Mouse (Mus musculus) monocyte, adult 5-6 weeks (primary cell): ENCODE data around the gene Fbxw7. TPM values are rescaled to one million over a fixed set of nuclear protein-coding genes. Genes with fewer than 3 reads are reported as not detected.

Source experiments
- ATAC-seq: fragments of 153-309, 156-312 bp; replicated peaks from 2 replicates; pipeline ENCODE4 v1.8.0; 2017; ENCODE audit warnings: mild to moderate bottlenecking; ENCODE audit not compliant: low TSS enrichment, insufficient number of reproducible peaks, severe bottlenecking, poor library complexity, low FRiP score
- total RNA-seq: library from RNA; stranded (forward); fragments of 200-1000, 200-491, 200-594 nt; gene quantifications from 3 replicates; pipeline ENCODE4 v1.2.3, GENCODE M21; 2017

Fbxw7 gene
- total RNA-seq, 1 experiment from 2014 or later, result 53.6 TPM

DNA sequence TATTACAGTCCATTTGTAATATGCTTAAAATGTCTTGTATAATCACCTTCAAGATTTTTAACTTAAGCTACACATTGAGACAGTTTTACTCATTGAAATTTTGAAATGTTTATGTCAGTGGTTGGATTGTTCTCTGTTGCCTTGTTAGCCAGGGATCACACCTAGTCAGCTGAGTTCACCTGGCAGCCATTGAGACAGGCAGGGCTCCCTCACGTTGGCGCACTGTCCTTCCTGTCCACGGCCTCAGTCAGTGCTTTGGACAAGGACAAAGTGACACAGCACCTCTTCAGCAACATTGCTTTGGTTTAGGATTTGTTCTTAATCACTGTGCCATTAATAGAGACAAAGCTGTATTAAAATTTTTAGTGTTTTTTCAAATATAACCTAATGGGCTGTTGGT lies 114.1 kb downstream of the Fbxw7 start:
- ATAC-seq, result no peak

DNA sequence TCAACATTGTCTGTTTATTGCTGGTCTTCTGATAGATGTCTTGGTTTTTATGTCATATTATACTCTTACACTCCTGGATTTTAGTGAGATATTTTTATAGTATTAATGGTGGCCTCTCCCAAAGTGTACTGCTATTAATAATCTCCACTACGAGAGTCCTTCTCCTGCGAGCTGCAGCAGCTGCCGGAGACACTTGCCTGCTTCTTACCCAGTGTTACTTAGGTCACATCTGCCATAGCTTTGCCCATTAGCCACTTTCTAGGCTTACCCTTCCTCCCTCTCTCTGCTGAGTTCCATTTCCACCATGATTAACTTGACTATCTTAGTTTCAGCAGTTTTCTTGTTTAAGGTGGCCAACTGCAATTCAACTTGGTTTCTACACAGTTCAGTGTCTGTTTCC lies 115.6 kb downstream of the Fbxw7 start:
- ATAC-seq, result no peak

DNA sequence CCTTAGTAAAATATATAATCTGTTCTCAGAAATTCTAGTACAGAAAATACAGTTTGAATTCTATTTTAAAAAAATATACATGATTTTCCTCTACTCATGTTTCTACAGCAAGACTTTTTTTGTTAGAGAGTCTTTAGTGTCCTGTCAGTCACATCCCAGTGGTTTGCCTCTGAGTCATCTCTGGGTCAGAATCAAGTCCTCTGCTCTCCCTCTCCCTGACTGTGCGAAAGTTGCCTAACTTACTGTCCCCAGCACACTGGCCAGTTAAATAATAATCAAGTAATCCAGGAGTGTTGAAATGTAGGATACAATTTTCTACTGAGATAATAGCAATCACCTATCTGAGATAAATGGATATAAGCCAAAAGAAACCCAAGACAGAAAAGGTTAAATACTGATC lies 120.7 kb downstream of the Fbxw7 start:
- ATAC-seq, result no peak

DNA sequence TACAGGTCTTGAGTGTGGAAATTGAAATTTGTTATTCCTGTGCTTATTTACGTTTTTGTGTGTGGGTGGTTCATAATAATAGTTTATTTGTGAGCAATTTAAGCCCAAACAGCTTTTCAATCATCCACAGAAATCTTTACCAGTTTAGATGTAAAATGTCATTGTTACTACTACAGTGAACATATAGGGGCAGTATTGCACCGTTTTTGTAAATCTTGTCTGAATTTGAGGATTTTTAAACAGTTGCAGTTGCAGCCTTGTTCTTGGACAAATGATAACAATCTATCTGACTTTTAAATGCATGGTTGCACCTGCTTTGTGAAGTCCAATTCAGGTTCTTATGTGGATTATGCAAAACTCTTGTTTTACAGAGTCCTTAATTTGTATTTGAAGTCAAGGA lies 121.2 kb downstream of the Fbxw7 start:
- no peak for ATAC-seq

GRCm38 (mm10) chr3:84936956-84937355 lies 121.9 kb downstream of the Fbxw7 start:
- no peak for ATAC-seq

DNA sequence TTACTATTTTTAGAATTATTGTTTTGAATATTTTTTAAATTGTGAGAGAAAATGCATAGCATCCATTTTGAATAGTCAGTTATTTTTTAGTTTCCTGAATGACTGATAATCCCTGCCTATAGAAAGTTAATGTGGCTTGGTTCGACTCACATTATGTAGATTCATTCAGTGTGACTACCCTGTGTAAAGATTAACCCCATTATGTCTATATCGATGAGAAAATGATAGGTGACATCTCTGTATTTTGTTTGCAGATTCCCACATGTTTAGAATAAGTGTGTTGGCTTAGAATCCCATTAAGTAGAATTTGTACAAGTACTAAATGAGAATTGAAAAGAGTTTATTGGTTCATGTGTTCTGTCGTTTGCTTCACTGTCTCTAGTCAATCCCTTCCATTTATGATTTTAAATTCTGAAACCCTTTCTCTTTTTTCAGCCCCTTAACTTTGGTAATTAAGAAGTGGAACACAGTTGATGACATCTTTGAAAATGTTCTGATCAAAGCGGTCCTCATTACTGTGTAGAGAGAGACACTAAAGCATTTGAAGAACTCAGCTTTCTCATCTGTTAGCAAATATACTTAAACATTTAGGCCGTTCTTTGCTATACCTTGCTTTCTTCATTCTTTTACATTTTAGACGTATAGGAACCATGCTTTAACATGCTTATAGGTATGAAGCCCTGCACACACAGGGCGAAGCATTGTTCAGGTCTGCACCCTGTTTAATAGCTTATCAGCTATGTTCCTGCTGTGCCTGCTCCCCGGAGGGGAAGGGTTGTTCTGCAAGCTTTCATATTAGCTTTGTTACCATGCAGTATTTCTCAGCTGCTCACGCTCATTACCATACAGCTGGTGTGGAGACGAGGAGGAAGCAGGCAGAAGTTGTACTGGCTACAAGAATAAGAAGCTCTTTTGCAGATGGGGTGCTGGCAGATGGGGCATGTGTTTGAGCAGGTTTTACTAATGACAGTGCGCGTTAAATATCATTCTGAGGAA lies 122.6 kb downstream of the Fbxw7 start:
- ATAC-seq, result no peak

DNA sequence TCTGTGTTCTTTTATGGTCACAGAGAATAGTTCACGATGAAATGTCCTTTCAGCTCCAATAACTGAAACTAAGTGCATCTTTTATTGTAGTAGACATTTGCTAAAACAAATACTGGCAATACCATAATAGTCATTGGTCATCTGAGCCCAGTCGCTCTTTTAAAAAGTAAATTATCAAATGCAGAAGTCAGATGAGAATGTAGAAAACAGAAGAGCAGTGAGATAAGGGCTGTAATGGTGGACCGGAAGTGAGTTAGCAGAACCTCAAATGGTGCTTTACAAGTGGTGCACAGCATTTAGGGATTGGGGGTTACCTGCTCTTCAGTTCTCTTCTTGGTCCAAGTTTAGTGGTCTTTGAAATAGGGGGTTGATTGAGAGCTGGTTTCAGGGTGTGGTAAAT lies 129.9 kb downstream of the Fbxw7 start:
- ATAC-seq, result no peak

- no peak for ATAC-seq
Observed at GRCm38 (mm10) chr3:84946381-84946780, 131.3 kb downstream of the Fbxw7 start.

DNA sequence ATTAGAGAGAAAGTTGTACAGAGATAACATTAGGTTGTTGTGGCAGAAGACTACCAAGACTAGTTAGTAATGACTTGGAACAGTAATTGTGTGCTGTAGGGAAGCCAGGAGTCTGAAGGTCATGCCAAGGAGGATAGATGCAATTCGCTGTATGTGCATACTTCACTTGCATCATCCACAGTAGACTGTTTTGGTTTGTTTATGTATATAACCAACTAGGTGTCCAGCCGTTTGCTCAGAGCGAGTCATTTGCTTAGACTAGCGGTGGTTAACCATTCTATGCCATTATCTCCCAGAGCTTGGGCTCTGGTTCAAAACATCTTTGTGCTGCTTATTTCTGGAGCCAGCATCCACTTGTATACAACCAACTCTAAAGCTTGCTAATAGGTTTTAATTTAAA lies 134.3 kb downstream of the Fbxw7 start:
- ATAC-seq, result no peak

DNA sequence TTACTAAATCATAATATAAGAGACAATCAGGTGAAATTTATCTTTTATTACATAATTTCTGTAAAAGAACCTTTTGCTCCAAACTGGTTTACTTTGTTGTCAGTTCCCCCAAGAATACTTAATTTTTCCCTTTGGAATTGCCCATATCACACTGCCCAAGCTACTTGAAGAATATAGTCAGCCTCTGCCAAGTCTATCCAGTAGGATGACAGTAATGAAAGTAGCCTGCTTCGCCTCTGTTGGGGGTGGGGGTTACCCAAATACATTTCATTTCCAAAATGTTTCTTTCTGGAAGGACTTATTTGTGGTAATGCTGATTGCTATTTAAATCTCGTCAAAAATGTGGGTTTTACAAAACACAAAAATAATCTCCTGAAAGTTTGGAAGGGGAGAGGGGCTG lies 136.6 kb downstream of the Fbxw7 start:
- ATAC-seq, result no peak

DNA sequence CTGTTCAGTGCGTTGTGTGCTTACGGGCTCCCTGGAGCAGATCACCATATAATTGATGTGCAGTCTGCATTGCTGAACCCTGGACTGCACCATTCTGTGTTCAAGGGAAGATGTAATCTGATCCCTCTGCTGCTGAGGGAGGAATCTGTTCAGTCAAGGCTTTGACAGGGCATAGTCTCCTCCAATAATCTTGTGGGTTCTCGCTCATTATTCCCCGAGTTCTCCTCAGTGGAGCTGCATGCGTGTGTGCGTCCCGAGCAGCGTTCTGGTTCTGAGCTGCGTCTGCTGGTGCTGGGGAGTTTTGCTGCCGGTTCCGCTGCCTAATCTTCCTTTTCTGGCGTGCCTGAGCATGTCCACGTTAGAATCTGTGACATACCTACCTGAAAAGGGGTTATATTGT lies 137.1 kb downstream of the Fbxw7 start:
- ATAC-seq, result no peak

GRCm38 (mm10) chr3:84952585-84953187 lies 137.6 kb downstream of the Fbxw7 start:
- ATAC-seq, result no peak

DNA sequence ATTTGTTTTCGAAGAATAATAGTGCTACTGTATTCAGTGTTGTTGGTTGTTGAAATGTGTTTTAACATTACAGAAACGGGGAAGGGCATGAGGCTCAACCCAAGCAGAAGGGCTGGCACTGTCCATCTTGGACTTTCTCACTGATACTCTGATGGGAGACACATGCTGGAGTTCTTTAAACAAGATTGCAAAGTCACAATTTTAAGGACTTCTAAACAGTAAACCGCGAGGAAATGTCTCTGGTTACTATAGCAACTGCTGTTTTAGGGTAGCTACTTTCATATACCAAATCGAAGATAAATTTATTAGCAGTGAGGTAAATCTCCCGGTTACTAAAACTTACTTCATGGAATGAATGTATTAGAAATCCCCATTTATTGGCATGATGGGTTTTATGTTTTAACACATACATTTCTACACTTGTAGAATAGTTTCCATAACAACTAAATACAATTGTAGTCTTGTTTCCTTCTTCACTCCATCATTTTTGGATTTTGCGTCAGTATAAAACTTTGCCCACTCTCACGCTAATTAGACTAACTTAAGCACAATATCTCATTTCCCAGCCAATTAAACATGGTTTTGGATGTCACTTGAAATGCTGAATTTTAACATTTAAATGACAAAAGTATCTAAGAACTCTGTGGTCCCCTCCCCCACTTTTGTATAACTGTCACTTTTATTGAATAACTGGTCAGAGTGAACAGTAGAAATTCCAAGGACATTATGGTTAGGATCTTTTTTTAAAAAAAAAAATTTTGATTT lies 140.1 kb downstream of the Fbxw7 start:
- no peak for ATAC-seq

- no peak for ATAC-seq
Observed at GRCm38 (mm10) chr3:84955857-84956256, 140.8 kb downstream of the Fbxw7 start.

DNA sequence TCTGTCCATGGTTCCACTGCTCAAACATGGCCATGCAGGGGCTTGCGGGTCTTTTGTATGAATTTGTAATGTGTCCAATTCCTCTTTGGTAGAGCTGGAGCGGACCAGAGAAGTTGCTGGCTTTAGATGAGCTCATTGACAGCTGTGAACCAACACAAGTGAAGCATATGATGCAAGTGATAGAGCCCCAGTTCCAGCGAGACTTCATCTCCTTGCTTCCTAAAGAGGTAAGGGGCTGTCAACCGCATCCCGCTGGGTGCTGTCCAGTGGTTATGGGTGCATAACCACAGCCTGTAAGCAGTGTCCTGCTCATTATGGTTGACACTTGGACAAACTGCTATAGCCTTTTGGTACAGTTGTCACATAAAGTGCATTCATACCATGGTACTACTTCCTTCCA lies 150.1 kb downstream of the Fbxw7 start:
- no peak for ATAC-seq

- no peak for ATAC-seq
Observed at GRCm38 (mm10) chr3:84967364-84967763, 152.3 kb downstream of the Fbxw7 start.

GRCm38 (mm10) chr3:84971561-84971960 lies 156.5 kb downstream of the Fbxw7 start:
- no peak for ATAC-seq

DNA sequence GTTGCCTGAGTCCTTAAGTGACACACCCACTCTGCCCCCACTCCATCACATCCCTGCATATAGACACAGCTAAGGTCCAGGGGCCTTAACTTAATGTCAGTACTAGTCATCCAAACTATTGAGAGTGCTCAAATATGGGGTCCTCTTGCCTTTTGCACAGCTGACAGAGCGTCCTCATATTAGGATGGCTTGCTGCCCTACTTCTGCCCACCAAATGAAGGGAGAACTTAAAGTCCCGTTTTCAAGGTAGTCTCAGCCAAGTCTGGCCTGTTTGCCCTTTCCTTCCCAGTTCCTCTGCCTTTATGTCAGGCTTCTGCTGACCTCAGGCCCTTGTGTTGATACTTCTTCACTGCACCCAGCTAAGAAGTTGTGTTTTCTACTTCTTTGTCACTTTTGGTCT lies 157.8 kb downstream of the Fbxw7 start:
- no peak for ATAC-seq

GRCm38 (mm10) chr3:84974193-84974592 lies 159.1 kb downstream of the Fbxw7 start:
- ATAC-seq, result no peak
